Mouse (Mus musculus) small intestine, adult 2 months (tissue): Measurements from ENCODE around the gene Dgkq.

ENCODE experiments used
- CTCF ChIP-seq: fragments of 200-500 bp; IDR thresholded peaks from 2 replicates; pipeline ENCODE4 v1.5.1; 2012; ENCODE audit warnings: low read depth, mild to moderate bottlenecking, control low read depth, inconsistent platforms, low read length, moderate library complexity, mixed read lengths; ENCODE audit not compliant: insufficient replicate concordance, insufficient read length; ENCODE audit errors: extremely low read depth
- POLR2A ChIP-seq: fragments of 200-500 bp; IDR thresholded peaks from 2 replicates; pipeline ENCODE4 v1.6.1; 2012; ENCODE audit warnings: low read depth, mild to moderate bottlenecking, control low read depth, inconsistent platforms, low read length, moderate library complexity

DNA sequence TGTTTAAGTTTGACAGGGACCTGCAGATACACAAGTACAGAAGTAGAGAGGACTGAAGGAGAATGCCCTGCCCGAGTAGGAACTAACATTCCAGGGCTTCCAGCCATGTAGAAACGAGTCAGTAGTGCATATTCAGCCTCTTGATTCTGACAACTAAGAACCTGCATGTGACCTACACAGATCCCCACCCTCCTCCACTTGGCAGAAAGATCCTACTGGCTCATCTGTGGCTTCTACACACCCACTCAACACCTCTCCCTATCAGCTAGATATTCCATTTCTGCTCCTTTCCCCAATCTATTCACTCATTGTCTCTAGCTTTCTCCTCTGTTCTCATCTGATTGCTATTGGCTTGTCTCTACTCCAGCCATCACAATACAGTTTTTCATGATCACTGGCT is 47.6 kb downstream of the Dgkq start:
- TF ChIP-seq CTCF (no peak), POLR2A (no peak)
